Mouse (Mus musculus) midbrain, embryonic 13.5 days (tissue): ENCODE data around the gene Cntn4. TPM values are rescaled to one million over a fixed set of nuclear protein-coding genes. Genes with fewer than 3 reads are reported as not detected.

ENCODE experiments used
- ATAC-seq: fragments of 200-750 bp; cut with Nextera tagmentation; 2 replicates; pipeline ENCODE4 v1.8.0; 2017; ENCODE audit warnings: mild to moderate bottlenecking, moderate TSS enrichment, moderate library complexity
- H3K27ac ChIP-seq: fragments of 300-500 bp; sonication (generic); 2 replicates; pipeline ENCODE4 v1.5.1; 2015; ENCODE audit warnings: inconsistent platforms, mild to moderate bottlenecking, moderate library complexity
- H3K27me3 ChIP-seq: fragments of 300-500 bp; sonication (generic); 2 replicates; pipeline ENCODE4 v1.6.1; 2015; ENCODE audit warnings: mild to moderate bottlenecking, inconsistent platforms
- H3K36me3 ChIP-seq: fragments of 300-500 bp; sonication (generic); 2 replicates; pipeline ENCODE4 v1.6.1; 2015; ENCODE audit warnings: mild to moderate bottlenecking, inconsistent platforms
- H3K4me1 ChIP-seq: fragments of 300-500 bp; sonication (generic); replicated peaks from 2 replicates; pipeline ENCODE4 v1.6.1; 2015; ENCODE audit warnings: inconsistent platforms
- H3K4me2 ChIP-seq: fragments of 300-500 bp; sonication (generic); replicated peaks from 2 replicates; pipeline ENCODE4 v1.6.1; 2015; ENCODE audit warnings: moderate library complexity, mild to moderate bottlenecking, inconsistent platforms
- H3K4me3 ChIP-seq: fragments of 300-500 bp; sonication (generic); replicated peaks from 2 replicates; pipeline ENCODE4 v1.5.1; 2015; ENCODE audit warnings: mild to moderate bottlenecking, inconsistent platforms
- H3K9ac ChIP-seq: fragments of 300-500 bp; sonication (generic); replicated peaks from 2 replicates; pipeline ENCODE4 v1.6.1; 2015; ENCODE audit warnings: mild to moderate bottlenecking, inconsistent platforms
- H3K9me3 ChIP-seq: fragments of 300-500 bp; sonication (generic); 2 replicates; pipeline ENCODE4 v1.6.1; 2016; ENCODE audit warnings: mild to moderate bottlenecking, inconsistent platforms
- WGBS: fragments of 180-500 bp; shearing (Covaris S2); methylation state at CpG from one replicate; pipeline ENCODE4 v1.1.7; 2015; 5-methylcytosine and 5-hydroxymethylcytosine counted together
- polyA plus RNA-seq: library from polyadenylated mRNA; unstranded; fragments of >200 nt; fragmentation: Nextera tagmentation; extraction: Ambion mirVana; gene quantifications from 2 replicates; pipeline ENCODE4 v1.2.1, GENCODE M21; 2015

Gene Cntn4
- polyA plus RNA-seq, 1 experiment from 2014 or later, result 10.9 TPM

DNA sequence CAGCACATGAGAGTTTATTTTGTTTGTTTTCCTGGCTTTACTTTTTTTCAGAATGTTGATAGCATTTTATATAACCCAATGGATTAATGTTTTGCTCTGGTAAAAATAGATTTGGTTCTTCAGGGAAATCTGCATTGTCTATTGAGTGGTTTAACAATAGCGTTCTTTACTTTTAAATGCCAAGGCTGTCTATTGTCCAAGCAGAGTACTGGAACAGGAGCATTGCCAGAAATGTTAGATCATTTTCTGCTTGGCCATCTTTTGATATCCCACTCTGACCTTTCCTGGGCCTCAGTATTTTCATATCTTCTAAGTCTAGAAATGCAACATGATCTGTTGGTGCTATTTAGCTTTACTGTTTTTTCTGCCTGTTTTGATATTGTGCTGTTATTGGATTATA, 804.1 kb downstream of the Cntn4 start:
- Histone ChIP-seq H3K9me3 (no peaks in the 10 kb centered on the region), H3K27me3 (no peaks in the 10 kb centered on the region), H3K27ac (no peak overlapping the region), H3K4me3 (no peak overlapping the region), H3K36me3 (no peaks in the 10 kb centered on the region), H3K4me1 (no peaks in the 10 kb centered on the region), H3K4me2 (no peak overlapping the region), H3K9ac (no peak overlapping the region)
- no peak for ATAC-seq
- WGBS, result 88% methylated on average over 1 of the region's 1 CpGs

GRCm38 (mm10) chr6:106496303-106496702, 818.8 kb downstream of the Cntn4 start:
- 92% methylated on average over 3 of the region's 3 CpGs for WGBS
- Histone ChIP-seq H3K36me3 (no peaks in the 10 kb centered on the region), H3K27ac (no peak overlapping the region)

GRCm38 (mm10) chr6:106499166-106499565, 821.7 kb downstream of the Cntn4 start:
- 92% methylated on average over 3 of the region's 3 CpGs for WGBS
- H3K9ac ChIP-seq, result no peak overlapping the region
- no peak overlapping the region for H3K4me3 ChIP-seq
- no peaks in the 10 kb centered on the region for H3K4me1 ChIP-seq
- H3K9me3 ChIP-seq, result no peaks in the 10 kb centered on the region
- no peak overlapping the region for H3K4me2 ChIP-seq
- ATAC-seq, result no peak
- H3K36me3 ChIP-seq, result no peaks in the 10 kb centered on the region
- no peaks in the 10 kb centered on the region for H3K27me3 ChIP-seq
- H3K27ac ChIP-seq, result no peak overlapping the region

More at GRCm38 (mm10) chr6:106496303-106496702, 818.8 kb downstream of the Cntn4 start:
- Histone ChIP-seq H3K9me3 (no peaks in the 10 kb centered on the region), H3K4me1 (no peaks in the 10 kb centered on the region), H3K4me3 (no peak overlapping the region), H3K9ac (no peak overlapping the region), H3K4me2 (no peak overlapping the region), H3K27me3 (no peaks in the 10 kb centered on the region)
- ATAC-seq, result no peak

DNA sequence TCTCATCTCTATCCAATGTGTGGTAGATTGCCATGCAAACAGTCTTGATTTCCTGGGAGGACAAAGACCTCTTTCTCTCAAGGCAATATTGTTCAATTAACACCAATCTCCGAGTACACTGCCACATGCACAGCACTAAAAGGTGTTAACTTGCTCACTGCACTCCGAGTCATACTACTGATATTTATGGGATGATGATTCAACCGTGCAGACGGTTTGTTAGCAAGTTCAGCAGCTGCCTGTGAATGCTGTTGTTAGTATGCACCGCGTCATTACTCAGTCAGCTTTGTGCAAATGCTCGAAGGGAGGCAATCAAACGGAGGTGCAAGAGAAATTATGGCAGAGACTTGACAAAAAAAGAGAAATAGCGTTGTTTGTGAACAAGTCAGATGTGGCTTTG, 826.5 kb downstream of the Cntn4 start:
- no peak overlapping the region for H3K27ac ChIP-seq
- H3K4me2 ChIP-seq, result no peak overlapping the region
- H3K36me3 ChIP-seq, result no peaks in the 10 kb centered on the region
- H3K4me1 ChIP-seq, result no peaks in the 10 kb centered on the region
- no peaks in the 10 kb centered on the region for H3K9me3 ChIP-seq
- H3K27me3 ChIP-seq, result no peaks in the 10 kb centered on the region
- H3K4me3 ChIP-seq, result no peak overlapping the region
- ATAC-seq, result no peak
- H3K9ac ChIP-seq, result no peak overlapping the region
- 66% methylated on average over 9 of the region's 9 CpGs for WGBS

DNA sequence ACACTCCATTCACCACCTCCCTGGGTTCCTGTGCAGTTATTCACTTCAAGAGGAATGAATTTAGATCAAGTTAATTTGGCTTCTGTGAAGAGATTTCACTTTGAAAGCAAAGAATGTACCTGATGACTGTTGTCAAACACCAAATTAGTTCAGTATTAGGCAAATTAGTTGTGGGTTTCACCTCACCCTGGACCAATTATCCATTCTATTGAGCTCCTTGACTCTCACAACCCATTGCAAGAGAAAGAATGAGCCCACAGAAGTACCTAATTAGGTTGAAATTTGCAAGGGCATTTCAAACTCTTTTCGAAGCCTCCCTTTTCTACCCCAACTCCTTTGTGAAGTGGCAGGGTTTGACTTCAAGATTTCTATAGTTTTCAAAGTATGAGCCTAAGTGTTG, 842.9 kb downstream of the Cntn4 start:
- no peaks in the 10 kb centered on the region for H3K36me3 ChIP-seq
- H3K4me2 ChIP-seq, result no peak overlapping the region
- H3K4me3 ChIP-seq, result no peak overlapping the region
- H3K27ac ChIP-seq, result no peak overlapping the region
- no peak for ATAC-seq
- H3K27me3 ChIP-seq, result no peaks in the 10 kb centered on the region
- 63% methylated on average over 1 of the region's 1 CpGs for WGBS
- H3K4me1 ChIP-seq, result no peaks in the 10 kb centered on the region
- no peak overlapping the region for H3K9ac ChIP-seq
- no peaks in the 10 kb centered on the region for H3K9me3 ChIP-seq

- H3K27ac ChIP-seq, result no peak overlapping the region
- no peak for ATAC-seq
- H3K36me3 ChIP-seq, result no peaks in the 10 kb centered on the region
- H3K4me2 ChIP-seq, result no peak overlapping the region
- no peak overlapping the region for H3K4me3 ChIP-seq
- no peak overlapping the region for H3K9ac ChIP-seq
- no peaks in the 10 kb centered on the region for H3K27me3 ChIP-seq
- H3K4me1 ChIP-seq, result no peaks in the 10 kb centered on the region
- H3K9me3 ChIP-seq, result no peaks in the 10 kb centered on the region
These were observed 866.0 kb downstream of the Cntn4 start for GRCm38 (mm10) chr6:106543500-106543899.

GRCm38 (mm10) chr6:106561649-106562048, 884.2 kb downstream of the Cntn4 start:
- WGBS, result 63% methylated on average over 6 of the region's 6 CpGs
- 0 out of 2 replicates have a peak, but pooled peaks have one; percentile 44 for ATAC-seq
- Histone ChIP-seq H3K4me2 (no peak overlapping the region), H3K4me3 (no peak overlapping the region), H3K27me3 (no peaks in the 10 kb centered on the region), H3K4me1 (peaks cover 12% of the 10 kb centered on the region), H3K9ac (no peak overlapping the region), H3K36me3 (no peaks in the 10 kb centered on the region), H3K27ac (no peak overlapping the region), H3K9me3 (no peaks in the 10 kb centered on the region)

DNA sequence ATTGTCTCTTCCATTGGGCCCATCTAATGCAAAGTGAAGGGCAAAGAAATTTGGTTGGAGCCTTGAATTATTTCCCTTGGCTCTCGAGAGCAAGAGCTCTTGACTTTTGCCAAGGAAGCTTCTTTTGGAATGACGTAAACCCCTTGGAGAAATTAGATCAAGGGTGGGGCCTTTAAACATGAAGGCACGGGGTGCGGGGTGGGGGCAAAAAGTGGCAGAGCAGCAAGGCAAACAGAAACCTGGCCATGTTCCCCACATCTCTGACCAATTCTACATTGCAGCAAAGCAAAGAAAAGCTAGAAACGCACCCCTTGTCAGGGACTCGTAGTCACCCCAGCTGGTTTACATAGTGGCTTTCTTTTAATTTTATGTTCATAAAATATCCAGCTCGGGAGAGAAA, 887.9 kb downstream of the Cntn4 start:
- Histone ChIP-seq H3K4me3 (no peak overlapping the region), H3K9me3 (no peaks in the 10 kb centered on the region), H3K36me3 (no peaks in the 10 kb centered on the region), H3K27ac (no peak overlapping the region), H3K27me3 (no peaks in the 10 kb centered on the region), H3K4me1 (peaks cover 12% of the 10 kb centered on the region), H3K9ac (no peak overlapping the region), H3K4me2 (no peak overlapping the region)
- no peak for ATAC-seq
- 72% methylated on average over 7 of the region's 7 CpGs for WGBS

GRCm38 (mm10) chr6:106565769-106566459, 888.5 kb downstream of the Cntn4 start:
- no peak overlapping the region for H3K4me2 ChIP-seq
- H3K4me3 ChIP-seq, result no peak overlapping the region
- peaks cover 12% of the 10 kb centered on the region for H3K4me1 ChIP-seq
- H3K9ac ChIP-seq, result no peak overlapping the region
- peak; percentile 81 for ATAC-seq
- H3K36me3 ChIP-seq, result no peaks in the 10 kb centered on the region
- 51% methylated on average over 3 of the region's 3 CpGs for WGBS
- H3K9me3 ChIP-seq, result no peaks in the 10 kb centered on the region
- H3K27ac ChIP-seq, result no peak overlapping the region
- no peaks in the 10 kb centered on the region for H3K27me3 ChIP-seq

GRCm38 (mm10) chr6:106566929-106567621, 889.6 kb downstream of the Cntn4 start:
- WGBS, result 87% methylated on average over 11 of the region's 11 CpGs
- H3K4me1 ChIP-seq, result peaks cover 8% of the 10 kb centered on the region
- no peaks in the 10 kb centered on the region for H3K27me3 ChIP-seq
- H3K9ac ChIP-seq, result no peak overlapping the region
- H3K27ac ChIP-seq, result no peak overlapping the region
- no peaks in the 10 kb centered on the region for H3K36me3 ChIP-seq
- no peak overlapping the region for H3K4me3 ChIP-seq
- no peak for ATAC-seq
- H3K4me2 ChIP-seq, result no peak overlapping the region
- H3K9me3 ChIP-seq, result no peaks in the 10 kb centered on the region

DNA sequence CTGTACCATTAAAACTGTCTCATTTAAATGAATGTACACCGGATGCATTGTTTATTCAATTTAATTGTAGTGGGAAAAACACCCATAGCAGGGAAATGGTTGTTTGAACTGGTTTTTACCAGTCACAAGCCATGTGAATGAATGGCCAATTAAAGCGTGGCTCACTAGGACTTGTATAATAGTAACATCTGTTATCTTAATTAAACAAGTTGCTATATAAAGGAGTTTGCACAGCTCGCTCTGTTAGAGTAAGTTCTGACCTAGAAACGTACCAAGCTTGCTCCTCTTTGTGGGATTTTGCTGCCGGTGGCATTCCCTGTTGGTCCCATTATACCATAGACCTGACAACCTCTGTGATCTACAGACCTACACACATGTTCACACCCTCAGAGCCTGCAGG, 902.7 kb downstream of the Cntn4 start:
- 65% methylated on average over 5 of the region's 5 CpGs for WGBS
- H3K9ac ChIP-seq, result no peak overlapping the region
- no peaks in the 10 kb centered on the region for H3K4me1 ChIP-seq
- no peak for ATAC-seq
- H3K27ac ChIP-seq, result no peak overlapping the region
- H3K4me3 ChIP-seq, result no peak overlapping the region
- no peak overlapping the region for H3K4me2 ChIP-seq
- H3K36me3 ChIP-seq, result no peaks in the 10 kb centered on the region
- no peaks in the 10 kb centered on the region for H3K27me3 ChIP-seq
- no peaks in the 10 kb centered on the region for H3K9me3 ChIP-seq

GRCm38 (mm10) chr6:106593756-106594155, 916.3 kb downstream of the Cntn4 start:
- 15% methylated on average over 9 of the region's 9 CpGs for WGBS
- H3K27me3 ChIP-seq, result no peaks in the 10 kb centered on the region

More at GRCm38 (mm10) chr6:106593756-106594155, 916.3 kb downstream of the Cntn4 start:
- Histone ChIP-seq H3K27ac (no peak overlapping the region), H3K9ac (no peak overlapping the region), H3K36me3 (no peaks in the 10 kb centered on the region), H3K9me3 (no peaks in the 10 kb centered on the region), H3K4me2 (0 out of 2 replicates have a peak overlapping the region, but pooled peaks have one; percentile 9), H3K4me1 (peaks cover 11% of the 10 kb centered on the region), H3K4me3 (no peak overlapping the region)
- no peak for ATAC-seq
